Mouse (Mus musculus) embryo, embryonic 11.5 days (tissue): ENCODE data around the gene Sele.

Source experiments
- DNase-seq: peaks from one replicate; pipeline ENCODE4 v3.0.0-alpha.2; 2012; ENCODE audit warnings: low read depth, low spot score

Gene Sele

DNA sequence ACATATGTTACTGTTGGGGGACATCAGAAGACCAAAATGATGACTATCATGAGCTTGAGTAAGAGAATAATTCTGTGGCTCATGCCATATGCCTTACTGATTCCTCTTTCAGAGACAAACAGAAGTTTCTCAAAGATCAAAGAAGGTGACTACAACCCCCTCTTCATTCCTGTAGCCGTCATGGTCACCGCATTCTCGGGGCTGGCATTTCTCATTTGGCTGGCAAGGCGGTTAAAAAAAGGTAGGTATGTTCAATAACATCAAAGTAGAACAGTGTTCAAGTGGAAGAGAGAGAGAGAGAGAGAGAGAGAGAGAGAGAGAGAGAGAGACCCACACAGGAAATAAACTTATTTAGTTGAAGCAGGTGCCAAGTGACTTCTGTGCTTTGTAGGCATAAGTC, 24.0 kb downstream of the Sele start:
- no peak for DNase-seq

DNA sequence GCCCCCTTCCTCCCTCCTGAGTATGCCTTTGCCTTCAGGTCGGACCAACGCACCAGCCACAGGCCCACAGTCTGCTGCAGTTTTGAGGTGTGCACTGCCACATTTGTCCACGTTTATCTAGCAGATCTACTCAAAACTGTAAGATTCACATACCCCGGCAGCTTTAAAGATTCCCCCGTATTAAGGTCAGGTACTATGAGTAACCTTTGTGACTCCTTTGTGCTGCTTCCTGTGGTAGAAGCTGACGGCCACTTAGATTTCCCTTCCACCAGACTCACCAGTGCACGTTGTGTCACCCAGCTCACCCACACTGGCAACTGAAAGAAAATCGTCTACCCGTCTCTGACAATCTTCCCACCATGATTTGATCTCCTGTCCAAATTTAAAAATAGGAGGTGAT, 25.1 kb downstream of the Sele start:
- no peak for DNase-seq

DNA sequence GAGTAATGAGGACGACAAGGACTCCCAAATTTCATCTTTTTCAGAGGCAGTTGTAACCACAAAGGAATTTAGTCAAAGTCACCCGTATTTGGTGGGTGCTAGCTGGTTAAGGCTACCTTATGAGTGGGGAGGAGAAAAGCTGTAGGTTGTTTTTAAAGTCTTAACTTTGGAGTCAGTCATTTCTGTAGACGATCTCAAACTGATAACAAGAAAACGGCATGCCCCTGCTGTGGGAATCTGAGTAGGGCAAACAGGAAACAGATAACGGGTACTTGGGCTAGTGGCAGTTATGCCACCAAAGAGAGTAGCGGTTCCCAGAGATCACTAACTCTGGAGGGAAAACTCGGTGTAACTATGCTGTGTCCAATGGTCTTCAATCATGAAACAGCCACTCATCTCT, 25.8 kb downstream of the Sele start:
- no peak for DNase-seq

DNA sequence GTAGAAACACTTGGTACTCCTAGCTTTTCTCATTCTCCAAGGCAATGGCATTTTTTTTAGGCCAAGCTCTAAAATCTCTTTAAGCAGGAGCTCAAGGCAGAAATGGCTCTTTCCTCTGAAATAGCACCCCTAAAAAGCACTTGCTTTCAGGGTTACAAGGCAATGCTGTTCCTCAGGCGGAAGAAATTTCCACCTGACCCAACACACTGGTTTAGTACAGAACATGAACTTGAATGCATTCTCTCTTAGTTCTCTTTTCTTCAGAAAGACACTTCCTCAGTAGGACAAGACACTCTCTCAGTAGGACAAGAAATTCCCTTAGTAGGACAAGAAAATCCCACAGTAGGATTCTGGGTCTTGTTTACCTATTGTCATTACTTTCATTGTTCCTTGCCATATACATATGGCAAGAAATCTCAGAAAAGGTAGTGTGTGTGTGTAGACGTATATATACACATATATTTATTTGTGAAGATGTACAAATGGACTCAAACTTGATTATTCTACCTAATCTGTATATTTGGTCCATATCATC, 26.6 kb downstream of the Sele start:
- no peak for DNase-seq

DNA sequence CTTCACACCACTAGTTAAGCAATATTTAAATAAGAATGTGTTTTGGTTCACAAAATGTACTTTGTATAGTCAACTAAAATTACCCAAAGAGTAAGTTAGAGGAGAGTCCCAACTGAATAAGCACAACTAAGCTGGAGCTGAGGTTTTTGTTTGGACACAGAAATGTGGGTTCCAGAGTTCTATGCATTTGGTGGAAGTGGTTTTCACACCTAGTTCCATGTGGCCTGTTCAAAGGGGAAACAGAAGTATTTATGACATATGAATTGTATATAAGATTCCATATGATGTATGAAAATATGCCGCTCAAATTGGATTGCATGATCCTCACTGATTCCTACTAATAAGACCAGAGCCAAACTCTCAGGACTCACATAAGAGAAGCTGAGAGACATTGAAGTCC, 27.4 kb downstream of the Sele start:
- DNase-seq = no peak

DNA sequence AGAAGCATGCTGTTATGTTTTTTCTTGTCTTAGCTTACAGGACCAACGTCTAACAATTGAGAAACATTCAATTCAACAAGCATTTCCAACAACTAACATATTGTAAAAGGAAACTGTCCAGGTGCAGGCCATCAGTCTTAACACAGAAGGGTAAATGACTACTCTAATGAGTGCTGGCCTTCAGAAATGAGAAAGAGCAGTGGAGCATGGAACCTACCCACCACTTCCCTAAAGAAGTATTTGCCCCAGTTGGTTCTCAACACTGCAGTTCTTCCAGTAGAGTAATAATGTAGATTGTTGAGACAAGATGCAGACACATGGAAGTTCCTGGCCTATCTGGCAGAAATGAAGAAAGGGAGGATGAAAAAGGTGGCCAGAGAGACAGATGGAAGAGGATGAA, 28.4 kb downstream of the Sele start:
- no peak for DNase-seq

DNA sequence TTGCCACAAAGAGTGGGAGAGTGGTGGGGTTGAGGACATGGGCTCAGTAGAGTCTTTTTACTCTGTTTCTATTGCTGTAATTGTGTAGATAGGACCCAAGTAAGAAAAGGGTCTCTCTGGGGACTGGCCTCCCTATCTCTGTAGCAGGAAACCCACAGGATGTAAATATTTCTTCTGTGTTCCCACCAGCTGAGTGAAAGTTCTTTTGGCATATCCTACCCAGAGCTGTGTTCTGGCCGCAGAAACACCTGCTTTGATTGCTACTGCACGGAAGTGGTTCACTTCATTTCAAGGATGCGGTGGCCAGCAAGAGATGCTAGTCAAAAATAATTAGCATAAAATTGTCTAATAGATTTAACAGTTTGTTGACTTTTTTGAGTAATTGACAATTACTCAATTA, 29.0 kb downstream of the Sele start:
- no peak for DNase-seq

DNA sequence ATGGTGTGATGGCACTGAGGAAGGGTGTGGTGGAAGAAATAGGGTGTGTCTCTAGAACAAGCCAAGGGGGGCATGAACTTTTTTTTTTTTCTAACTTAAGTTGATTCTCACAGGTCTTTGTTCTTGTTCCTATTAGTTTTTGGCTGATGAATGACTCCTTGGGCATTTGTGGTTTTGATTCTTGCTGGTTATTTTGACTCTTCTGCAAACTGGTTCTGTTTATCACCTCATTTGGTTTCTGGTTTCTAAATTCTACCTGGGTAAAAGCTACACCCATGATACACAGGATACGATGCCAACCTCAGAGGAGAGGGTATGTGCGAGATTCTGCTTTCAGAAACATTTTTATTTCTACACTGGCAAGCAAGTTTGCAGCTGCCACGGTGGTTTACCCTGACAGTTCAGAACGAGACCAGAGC, 30.3 kb downstream of the Sele start:
- DNase-seq = no peak

DNA sequence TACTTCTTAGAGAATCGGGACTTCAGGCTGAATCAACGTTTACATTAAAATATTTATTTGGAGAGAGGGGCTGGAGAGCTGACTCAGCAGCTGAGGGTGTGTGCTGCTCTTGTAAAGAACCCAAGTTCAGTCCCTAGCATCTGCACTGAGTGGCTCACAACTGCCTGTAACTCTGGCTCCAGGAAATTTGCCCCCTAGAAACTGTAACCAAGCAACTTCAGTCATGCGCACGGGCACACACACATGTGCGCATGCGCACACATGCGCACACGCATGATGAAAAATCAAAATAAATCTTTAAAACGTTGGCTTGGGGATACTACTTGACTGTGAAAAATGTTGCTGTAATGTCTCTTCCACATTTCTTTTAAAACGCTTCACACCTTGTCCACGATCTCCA, 31.1 kb downstream of the Sele start:
- no peak for DNase-seq

DNA sequence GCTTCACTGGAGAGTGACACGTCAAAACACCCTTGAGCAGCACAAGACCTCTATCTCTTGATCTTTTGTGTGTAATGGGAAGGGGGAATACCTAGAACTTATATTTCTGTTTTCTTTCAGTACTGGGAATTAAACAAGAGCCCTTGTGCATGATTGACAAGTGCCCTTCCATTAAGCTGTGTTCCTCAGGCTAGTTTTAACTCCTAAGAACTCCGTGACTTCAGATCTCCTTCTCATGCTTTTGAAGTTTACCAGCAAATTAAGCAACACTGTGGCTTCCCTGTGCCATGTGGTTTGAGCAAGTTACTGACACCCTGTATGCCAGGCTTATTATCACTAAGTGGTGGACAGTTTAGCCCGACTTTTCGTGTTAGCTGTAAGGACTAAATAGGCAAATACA, 35.0 kb downstream of the Sele start:
- no peak for DNase-seq

DNA sequence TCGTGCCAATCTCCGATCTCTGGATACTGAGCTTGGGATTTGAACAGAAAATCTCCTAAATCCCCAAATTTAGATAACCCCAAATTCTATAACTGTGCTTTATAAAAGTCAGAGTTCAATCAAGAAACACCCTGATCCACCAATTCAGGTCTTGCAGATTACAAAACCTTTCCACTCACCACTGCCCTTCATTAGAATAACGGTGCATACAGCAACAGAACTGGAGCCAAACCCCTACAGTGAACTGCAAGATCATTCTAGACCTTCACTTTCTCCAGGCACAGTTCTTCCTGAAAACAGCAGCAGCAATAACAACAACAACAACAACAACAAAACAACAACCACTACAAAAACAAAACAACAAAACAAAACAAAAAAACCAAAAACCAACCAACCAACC, 38.8 kb downstream of the Sele start:
- no peak for DNase-seq

DNA sequence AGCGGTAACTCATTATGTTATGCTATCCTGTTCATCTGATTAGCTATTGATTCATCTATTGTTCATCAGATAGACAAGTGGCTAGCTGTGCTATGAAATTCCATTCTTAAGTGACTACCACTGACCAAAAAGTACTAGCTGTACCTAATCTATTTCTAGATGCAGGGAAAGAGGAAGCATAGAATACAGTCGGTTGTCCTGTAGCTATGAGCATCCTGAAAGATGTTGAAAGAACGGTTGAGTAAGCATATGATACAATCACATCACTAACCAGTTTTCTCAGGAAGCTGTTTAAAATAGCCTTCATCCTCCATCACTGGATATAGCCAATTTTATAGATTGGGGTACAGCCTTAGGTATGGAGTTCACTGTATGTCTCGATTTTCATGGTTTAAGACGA, 39.8 kb downstream of the Sele start:
- DNase-seq = no peak

DNA sequence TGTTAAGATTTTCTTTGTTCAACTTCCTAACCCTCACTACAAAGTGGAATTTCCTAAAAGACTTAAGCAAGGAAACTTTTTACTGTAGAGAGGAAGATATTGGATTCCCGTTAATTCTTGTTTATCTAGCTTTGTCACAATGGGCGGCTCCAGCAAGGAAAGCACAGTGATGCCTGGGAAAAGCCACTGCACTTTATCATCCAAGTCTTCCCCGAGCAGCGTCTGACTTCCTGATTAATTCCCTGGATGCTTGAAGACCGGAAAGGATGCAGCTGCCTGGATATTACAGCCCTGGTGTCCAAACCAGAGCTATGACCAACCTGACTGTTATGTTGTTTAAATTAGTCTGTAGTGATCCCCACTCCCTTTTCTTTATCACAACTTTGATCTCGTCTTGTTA, 48.7 kb downstream of the Sele start:
- no peak for DNase-seq

DNA sequence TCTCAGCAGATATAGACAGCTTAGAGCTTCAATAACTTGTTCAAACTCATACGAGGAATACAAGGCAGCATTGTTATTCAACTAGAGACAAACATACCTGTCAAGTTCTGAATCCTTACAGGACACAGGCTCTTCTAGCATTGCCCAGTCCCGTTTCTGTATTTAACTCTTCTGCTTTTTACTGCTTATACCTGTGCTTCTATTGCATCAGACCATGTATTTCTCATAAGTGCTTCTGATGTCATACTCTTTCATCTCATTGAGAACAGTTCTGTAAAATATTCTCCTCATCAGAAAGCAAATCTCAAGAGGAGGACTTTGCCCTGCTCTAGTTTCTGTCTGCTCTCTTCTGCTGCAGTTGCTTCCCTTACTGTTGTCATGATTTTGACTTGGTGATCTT, 49.9 kb downstream of the Sele start:
- DNase-seq = no peak

DNA sequence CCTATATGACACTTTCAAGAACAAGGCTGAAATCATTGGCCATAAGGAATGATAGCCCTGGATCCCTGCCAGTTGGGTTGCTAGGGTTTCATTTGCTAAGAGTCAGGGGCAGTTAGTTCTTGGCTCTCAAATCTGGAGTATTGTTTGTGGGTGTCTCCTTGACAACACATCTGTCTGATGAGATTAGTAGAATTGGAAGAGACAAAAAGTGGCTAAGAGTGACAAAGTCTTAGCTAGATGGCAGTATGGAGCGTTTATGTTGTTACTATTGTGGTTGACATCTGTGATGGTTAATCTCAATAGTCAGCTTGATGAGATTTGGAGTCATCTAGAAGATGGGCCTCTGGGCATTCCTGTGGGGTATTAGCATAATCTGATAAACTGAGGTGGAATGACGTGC, 50.3 kb downstream of the Sele start:
- no peak for DNase-seq
